Mouse (Mus musculus): ENCODE measurements around the gene Helz2. TPM values are rescaled to one million over a fixed set of nuclear protein-coding genes. Genes with fewer than 3 reads are reported as not detected.

Helz2 gene
- polyA plus RNA-seq, 1 experiment from 2014 or later, result 0.26 TPM

DNA sequence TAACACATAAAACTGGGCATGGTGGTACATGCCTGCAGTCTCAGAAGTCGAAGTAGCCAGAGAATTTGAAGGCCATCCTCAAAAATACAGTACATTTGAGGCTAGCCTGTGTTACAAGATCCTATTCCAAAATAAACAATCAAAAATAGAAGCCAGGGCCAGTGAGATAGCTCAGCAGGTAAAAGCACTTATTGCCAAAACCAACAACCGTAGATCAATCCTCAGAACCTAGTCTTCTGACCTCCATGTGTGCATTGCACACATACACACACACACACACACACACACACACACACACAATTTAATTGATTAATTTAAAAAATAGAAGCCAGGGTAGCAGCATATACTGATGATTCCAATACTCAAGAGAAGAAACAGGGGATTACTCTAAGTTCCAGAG is 25.0 kb upstream of the Helz2 start:
- Histone ChIP-seq H3K27me3 (no peaks in the 10 kb centered on the region), H3K4me2 (no peak overlapping the region), H3K9ac (no peak overlapping the region), H3K36me3 (peaks cover 63% of the 10 kb centered on the region), H3K4me1 (replicated peaks) (no peaks in the 10 kb centered on the region), H3K9me3 (no peaks in the 10 kb centered on the region), H3K4me3 (no peak overlapping the region), H3K27ac (replicated peaks) (no peak overlapping the region)
- WGBS, result 93% methylated on average over 2 of the region's 2 CpGs
- ATAC-seq (ENCODE audit: low FRiP score, low read depth), result no peak

DNA sequence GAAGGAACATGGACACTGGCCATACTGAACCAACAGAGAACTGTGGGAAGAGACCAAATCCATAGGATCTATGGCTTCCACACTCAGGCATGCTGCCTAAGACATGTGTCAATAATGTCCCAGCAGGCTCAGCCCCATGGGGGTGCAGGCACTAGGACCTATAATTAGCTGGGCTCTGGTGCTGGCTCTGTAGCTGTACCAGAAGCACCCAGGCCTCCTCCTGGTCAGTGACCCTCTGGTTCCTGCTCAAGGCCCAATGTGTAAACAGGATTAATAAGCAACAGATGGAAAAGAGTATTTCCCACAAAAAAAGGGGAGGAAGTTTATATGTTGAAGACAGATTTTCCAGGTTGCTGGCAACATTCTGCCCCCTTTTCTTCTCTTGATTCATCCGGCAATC is 11.4 kb upstream of the Helz2 start:
- Histone ChIP-seq H3K27me3 (no peaks in the 10 kb centered on the region), H3K36me3 (peaks cover 56% of the 10 kb centered on the region), H3K4me1 (replicated peaks) (no peaks in the 10 kb centered on the region), H3K27ac (replicated peaks) (no peak overlapping the region), H3K4me3 (no peak overlapping the region), H3K9ac (no peak overlapping the region), H3K4me2 (no peak overlapping the region), H3K9me3 (no peaks in the 10 kb centered on the region)
- 96% methylated on average over 1 of the region's 1 CpGs for WGBS
- no peak for ATAC-seq (ENCODE audit: low FRiP score, low read depth)

DNA sequence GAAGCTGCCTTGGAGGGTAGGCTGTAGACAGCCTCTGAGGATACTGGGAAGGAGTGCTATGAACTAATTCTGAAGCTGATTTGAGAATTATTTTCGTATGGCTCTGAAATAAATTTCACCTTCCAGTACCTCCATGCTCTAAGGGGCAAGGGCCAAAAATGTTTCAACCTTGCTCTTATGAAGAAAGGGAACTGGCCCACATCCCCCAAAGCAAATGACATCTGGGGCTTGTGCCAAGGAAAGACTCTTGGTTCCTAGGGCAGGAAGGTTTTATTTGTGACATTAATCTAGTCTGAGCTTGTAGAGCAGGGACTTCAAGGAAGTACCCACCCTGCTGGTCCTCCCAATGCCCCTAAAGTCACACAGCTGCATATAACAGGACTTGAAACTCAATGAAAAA is 10.0 kb upstream of the Helz2 start:
- H3K4me1 ChIP-seq (replicated peaks), result no peaks in the 10 kb centered on the region
- no peaks in the 10 kb centered on the region for H3K9me3 ChIP-seq
- 91% methylated on average over 1 of the region's 1 CpGs for WGBS
- H3K4me2 ChIP-seq, result no peak overlapping the region
- no peak for ATAC-seq (ENCODE audit: low FRiP score, low read depth)
- H3K4me3 ChIP-seq, result no peak overlapping the region
- no peak overlapping the region for H3K9ac ChIP-seq
- H3K27me3 ChIP-seq, result no peaks in the 10 kb centered on the region
- peaks cover 46% of the 10 kb centered on the region for H3K36me3 ChIP-seq
- no peak overlapping the region for H3K27ac ChIP-seq (replicated peaks)

- no peaks in the 10 kb centered on the region for H3K9me3 ChIP-seq
- peaks cover 25% of the 10 kb centered on the region for H3K36me3 ChIP-seq
- H3K4me1 ChIP-seq (replicated peaks), result no peaks in the 10 kb centered on the region
- no peak for ATAC-seq (ENCODE audit: low FRiP score, low read depth)
- no peak overlapping the region for H3K9ac ChIP-seq
- 88% methylated on average over 10 of the region's 10 CpGs for WGBS
- H3K27ac ChIP-seq (replicated peaks), result no peak overlapping the region
- no peak overlapping the region for H3K4me3 ChIP-seq
- no peak overlapping the region for H3K4me2 ChIP-seq
- no peaks in the 10 kb centered on the region for H3K27me3 ChIP-seq
Observed at GRCm38 (mm10) chr2:181249217-181249616, 7.4 kb upstream of the Helz2 start.

DNA sequence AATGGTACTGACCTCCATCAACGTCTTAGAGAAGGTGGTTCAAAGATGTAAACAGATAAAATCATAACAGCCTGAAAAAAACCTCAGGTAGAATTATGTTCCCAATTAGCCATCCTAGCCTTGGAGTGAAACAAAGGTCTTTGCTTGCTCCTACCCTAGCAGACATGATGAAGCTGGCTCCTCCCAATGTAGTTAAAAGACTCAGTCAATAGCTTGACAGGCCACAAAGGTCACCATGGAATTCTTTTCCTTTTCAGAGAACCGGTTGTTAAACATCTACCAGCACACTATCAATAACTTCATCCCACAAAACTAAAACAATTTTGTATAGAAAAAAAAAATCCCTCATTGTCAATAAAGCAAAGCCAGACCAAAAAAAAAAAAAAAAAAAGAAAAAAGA is 3.2 kb upstream of the Helz2 start:
- H3K27me3 ChIP-seq, result no peaks in the 10 kb centered on the region
- ATAC-seq (ENCODE audit: low FRiP score, low read depth), result no peak
- no peak overlapping the region for H3K9ac ChIP-seq
- no peak overlapping the region for H3K27ac ChIP-seq (replicated peaks)
- no peaks in the 10 kb centered on the region for H3K36me3 ChIP-seq
- WGBS, result 12% methylated on average over 2 of the region's 2 CpGs
- H3K9me3 ChIP-seq, result no peaks in the 10 kb centered on the region
- no peak overlapping the region for H3K4me2 ChIP-seq
- H3K4me1 ChIP-seq (replicated peaks), result no peaks in the 10 kb centered on the region
- no peak overlapping the region for H3K4me3 ChIP-seq

DNA sequence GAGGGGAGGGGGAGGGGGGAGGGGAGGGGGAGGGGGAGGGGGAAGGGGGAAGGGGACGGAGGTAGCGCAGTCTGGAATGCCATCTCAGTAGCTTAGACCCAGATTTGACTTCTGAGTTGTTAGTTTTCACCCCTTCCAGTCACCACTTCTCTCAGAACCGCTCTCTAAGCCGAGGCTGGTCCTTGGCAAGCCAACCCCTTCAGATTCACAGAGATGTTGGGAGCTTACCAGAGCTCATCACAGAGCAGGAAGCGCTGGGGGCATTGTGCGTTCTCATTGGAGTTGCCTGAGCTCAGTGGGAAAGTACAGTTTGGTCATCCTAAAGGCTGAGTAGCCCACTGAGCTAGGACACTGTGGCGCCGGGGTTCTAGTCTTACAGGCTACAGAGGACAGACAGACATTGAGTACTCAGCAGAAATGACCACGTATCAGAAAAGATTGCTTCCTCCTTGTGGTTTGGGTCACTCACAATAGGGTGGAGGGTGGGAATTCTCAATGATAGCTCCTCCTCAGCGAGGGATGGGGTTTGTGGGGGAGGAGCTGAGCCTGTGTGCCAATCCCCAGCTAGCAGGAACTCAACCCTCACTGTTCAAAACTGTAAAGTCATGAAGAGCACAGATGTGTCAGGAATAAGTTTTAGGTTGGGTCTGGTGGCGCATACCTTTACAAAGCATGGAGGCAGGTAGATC is 2.0 kb upstream of the Helz2 start:
- WGBS, result 34% methylated on average over 9 of the region's 11 CpGs
- H3K4me1 ChIP-seq (replicated peaks), result no peaks in the 10 kb centered on the region
- H3K27me3 ChIP-seq, result no peaks in the 10 kb centered on the region
- no peaks in the 10 kb centered on the region for H3K9me3 ChIP-seq
- H3K9ac ChIP-seq, result no peak overlapping the region
- ATAC-seq (ENCODE audit: low FRiP score, low read depth), result no peak
- H3K4me2 ChIP-seq, result no peak overlapping the region
- H3K27ac ChIP-seq (replicated peaks), result no peak overlapping the region
- no peaks in the 10 kb centered on the region for H3K36me3 ChIP-seq
- H3K4me3 ChIP-seq, result no peak overlapping the region

DNA sequence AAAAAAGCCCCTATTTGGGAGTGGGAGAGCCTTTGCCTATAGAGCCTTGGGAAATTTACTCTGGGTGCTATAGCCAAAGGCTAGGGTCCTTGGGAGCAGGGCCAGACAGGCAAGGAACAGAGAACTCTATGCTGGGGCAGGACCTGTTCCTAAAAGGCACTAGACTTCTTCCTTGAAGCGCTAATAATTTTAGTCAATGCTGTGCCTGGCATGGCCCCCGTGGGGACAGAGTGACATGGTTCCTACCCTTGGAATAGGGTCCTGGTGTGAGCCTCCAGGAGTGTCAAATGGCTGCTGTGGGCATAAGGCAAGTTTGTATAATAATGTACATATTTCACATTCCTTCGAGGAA is 463 bp upstream of the Helz2 start:
- Histone ChIP-seq H3K36me3 (no peaks in the 10 kb centered on the region), H3K4me1 (replicated peaks) (no peaks in the 10 kb centered on the region), H3K9ac (no peak overlapping the region), H3K27me3 (no peaks in the 10 kb centered on the region), H3K9me3 (no peaks in the 10 kb centered on the region), H3K4me2 (peak overlapping the region; percentile 46; the same call in 1 of the 2 replicates), H3K27ac (replicated peaks) (no peak overlapping the region), H3K4me3 (no peak overlapping the region)
- ATAC-seq (ENCODE audit: low FRiP score, low read depth), result no peak
- 64% methylated on average over 3 of the region's 3 CpGs for WGBS

DNA sequence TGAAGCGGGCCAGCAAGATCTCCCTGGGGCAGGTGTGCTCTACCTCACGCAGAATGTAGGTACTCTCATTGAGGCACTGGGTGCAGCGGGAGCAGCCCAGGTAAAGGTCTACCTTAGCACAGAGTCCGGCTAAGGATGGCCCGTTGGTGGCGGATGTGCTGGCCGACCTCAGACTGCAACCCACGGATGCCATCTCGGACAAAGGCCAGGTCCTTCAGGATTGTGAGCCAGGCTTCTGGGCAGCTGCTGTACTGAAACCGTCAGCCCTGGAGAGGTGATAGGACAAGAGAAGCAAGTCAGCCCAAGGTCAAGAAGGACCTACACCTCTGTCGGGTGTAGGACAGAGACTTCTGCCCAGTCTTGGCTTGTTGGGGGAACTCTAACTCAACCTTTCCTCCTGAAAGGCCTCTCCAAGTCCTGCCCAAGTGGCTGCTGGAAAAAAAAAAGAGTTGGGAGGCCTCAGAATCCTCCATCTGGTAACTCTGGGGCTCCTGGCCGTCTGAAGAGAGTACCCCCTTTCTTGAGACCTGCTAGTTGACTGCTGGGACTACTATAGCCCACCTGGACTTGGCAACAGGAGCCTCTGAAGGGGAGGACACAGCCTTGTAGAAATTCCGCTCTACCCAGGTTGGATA is 904 bp downstream of the Helz2 start:
- no peaks in the 10 kb centered on the region for H3K4me1 ChIP-seq (replicated peaks)
- no peaks in the 10 kb centered on the region for H3K9me3 ChIP-seq
- ATAC-seq (ENCODE audit: low FRiP score, low read depth), result no peak
- H3K36me3 ChIP-seq, result no peaks in the 10 kb centered on the region
- H3K9ac ChIP-seq, result no peak overlapping the region
- no peak overlapping the region for H3K4me3 ChIP-seq
- H3K27ac ChIP-seq (replicated peaks), result no peak overlapping the region
- 92% methylated on average over 13 of the region's 13 CpGs for WGBS
- H3K4me2 ChIP-seq, result no peak overlapping the region
- H3K27me3 ChIP-seq, result no peaks in the 10 kb centered on the region

GRCm38 (mm10) chr2:181239261-181239660 is 2.6 kb downstream of the Helz2 start:
- WGBS, result 92% methylated on average over 9 of the region's 9 CpGs
- ATAC-seq (ENCODE audit: low FRiP score, low read depth), result no peak
- Histone ChIP-seq H3K27ac (replicated peaks) (no peak overlapping the region), H3K4me3 (no peak overlapping the region), H3K27me3 (no peaks in the 10 kb centered on the region), H3K9me3 (no peaks in the 10 kb centered on the region), H3K4me2 (no peak overlapping the region), H3K4me1 (replicated peaks) (no peaks in the 10 kb centered on the region), H3K9ac (no peak overlapping the region), H3K36me3 (no peaks in the 10 kb centered on the region)

GRCm38 (mm10) chr2:181238861-181239260 is 3.0 kb downstream of the Helz2 start:
- WGBS, result 66% methylated on average over 2 of the region's 2 CpGs
- no peak for ATAC-seq (ENCODE audit: low FRiP score, low read depth)
- Histone ChIP-seq H3K4me2 (no peak overlapping the region), H3K9me3 (no peaks in the 10 kb centered on the region), H3K4me1 (replicated peaks) (no peaks in the 10 kb centered on the region), H3K27ac (replicated peaks) (no peak overlapping the region), H3K9ac (no peak overlapping the region), H3K27me3 (no peaks in the 10 kb centered on the region), H3K36me3 (no peaks in the 10 kb centered on the region), H3K4me3 (no peak overlapping the region)

DNA sequence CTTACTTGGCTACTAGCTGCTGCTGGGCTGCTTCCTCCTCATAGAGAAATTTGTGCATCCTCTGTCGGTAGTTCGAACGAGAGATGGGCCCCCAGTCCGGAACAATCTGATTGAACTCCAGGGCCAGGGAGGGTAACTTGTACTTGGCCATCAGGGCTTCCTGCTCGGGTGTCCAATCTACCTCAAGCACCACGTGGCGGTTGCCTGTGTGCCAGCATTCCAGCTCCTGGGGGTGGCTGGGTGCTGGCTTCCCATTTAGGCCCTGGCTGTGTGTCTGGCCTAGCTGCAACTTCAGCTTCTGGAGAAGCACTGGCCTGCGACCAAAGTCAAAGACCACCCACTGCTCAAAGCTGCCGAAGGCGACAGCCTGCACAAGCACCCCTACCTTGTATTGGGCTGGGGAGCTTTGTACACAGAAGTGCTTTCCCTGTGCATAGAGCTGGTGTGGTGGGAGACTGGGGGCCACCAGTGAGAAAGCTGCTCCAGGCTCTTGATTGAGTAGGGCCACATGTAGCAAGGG is 3.7 kb downstream of the Helz2 start:
- Histone ChIP-seq H3K4me1 (replicated peaks) (no peaks in the 10 kb centered on the region), H3K9me3 (no peaks in the 10 kb centered on the region), H3K9ac (no peak overlapping the region), H3K4me3 (no peak overlapping the region), H3K4me2 (no peak overlapping the region), H3K36me3 (no peaks in the 10 kb centered on the region), H3K27me3 (no peaks in the 10 kb centered on the region), H3K27ac (replicated peaks) (no peak overlapping the region)
- ATAC-seq (ENCODE audit: low FRiP score, low read depth), result no peak
- WGBS, result 64% methylated on average over 10 of the region's 10 CpGs

DNA sequence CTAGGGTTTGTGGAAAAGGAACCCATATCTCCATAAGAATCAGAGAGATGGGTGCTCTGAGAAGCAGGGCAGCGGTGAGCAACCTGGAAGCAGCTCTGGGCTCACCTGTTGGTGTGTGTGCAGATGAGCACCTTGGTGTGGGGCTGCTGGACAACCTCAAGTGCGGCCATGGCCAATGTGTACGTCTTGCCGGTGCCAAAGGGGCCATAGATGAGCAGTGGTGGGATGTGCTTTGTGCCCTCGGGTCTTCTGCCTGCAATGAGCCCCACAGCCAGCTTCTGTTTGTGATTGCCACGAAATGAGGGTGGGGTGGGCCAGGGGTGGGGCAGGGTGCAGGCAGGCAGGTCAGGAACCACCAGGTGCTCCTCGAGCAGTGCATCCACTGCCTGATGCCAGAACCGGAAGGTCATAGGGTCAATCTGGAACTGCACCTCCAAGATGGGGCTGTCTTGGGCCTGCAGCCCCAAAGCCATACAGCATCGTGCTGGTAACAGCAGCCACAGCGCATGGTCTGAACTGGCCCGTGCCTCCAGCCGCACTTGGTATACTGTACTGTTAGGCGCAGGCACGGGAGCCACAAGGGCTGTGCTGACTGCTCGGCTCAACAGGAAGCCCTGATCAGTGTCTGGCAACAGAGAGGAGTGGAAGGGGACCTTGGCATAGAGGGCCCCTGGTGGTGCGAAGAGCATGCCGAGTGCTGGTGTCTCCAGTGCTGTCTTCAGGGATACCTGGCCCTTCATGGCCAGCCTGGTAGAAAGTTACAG is 4.4 kb downstream of the Helz2 start:
- no peaks in the 10 kb centered on the region for H3K9me3 ChIP-seq
- H3K4me1 ChIP-seq (replicated peaks), result no peaks in the 10 kb centered on the region
- H3K4me3 ChIP-seq, result no peak overlapping the region
- ATAC-seq (ENCODE audit: low FRiP score, low read depth), result no peak
- no peak overlapping the region for H3K9ac ChIP-seq
- no peaks in the 10 kb centered on the region for H3K27me3 ChIP-seq
- no peaks in the 10 kb centered on the region for H3K36me3 ChIP-seq
- WGBS, result 90% methylated on average over 17 of the region's 17 CpGs
- H3K27ac ChIP-seq (replicated peaks), result no peak overlapping the region
- H3K4me2 ChIP-seq, result no peak overlapping the region

Data from hindbrain, embryonic 15.5 days (tissue).